Mouse (Mus musculus): ENCODE measurements at regions not wholly inside any gene's neighbourhood (a gene's known extent, or its start where the extent isn't known, plus 50 kb on each side); places are given as distances from the start of the nearest gene placed in this dataset.

DNA sequence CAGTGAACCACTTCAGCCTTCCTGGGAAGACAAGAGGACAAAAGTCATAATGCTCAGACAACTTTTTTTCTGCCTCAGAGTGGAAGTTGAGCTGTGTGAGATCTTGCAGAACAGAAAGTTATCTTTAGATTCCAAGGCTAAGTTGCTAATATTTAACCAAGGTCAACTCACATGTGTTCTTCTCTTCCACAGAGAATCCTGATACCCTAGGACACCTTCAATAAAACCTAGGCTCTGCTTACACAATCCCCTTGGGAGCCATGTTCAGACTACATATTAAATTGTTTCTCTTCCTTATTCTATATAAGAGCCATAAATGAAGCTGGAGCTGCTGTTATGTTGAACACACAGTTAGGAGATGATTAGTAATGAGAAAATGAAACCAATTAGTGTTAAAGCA, 280.2 kb upstream of the Gpr149 start:
- TF ChIP-seq CTCF (IDR thresholded peaks at IDR 0.05; ENCODE audit: borderline replicate concordance, extremely low read depth, insufficient read depth, insufficient read length) = no peak
- no peak for TF ChIP-seq POLR2A (IDR thresholded peaks at IDR 0.05; ENCODE audit: borderline replicate concordance, extremely low read depth, insufficient read depth, insufficient read length, poor library complexity, severe bottlenecking)
